Mouse (Mus musculus): ENCODE measurements at regions not wholly inside any gene's neighbourhood (a gene's known extent, or its start where the extent isn't known, plus 50 kb on each side); places are given as distances from the start of the nearest gene placed in this dataset. TPM values are rescaled to one million over a fixed set of nuclear protein-coding genes. Genes with fewer than 3 reads are reported as not detected.

- WGBS: 59% methylated on average over 2 of the region's 2 CpGs
- no peak for ATAC-seq (ENCODE audit: low FRiP score)
- H3K4me2 ChIP-seq: no peak overlapping the region
These were observed 1523.6 kb upstream of the Gm8797 start for GRCm38 (mm10) chr3:4226986-4227385.

GRCm38 (mm10) chr3:4271361-4271760 lies 1479.2 kb upstream of the Gm8797 start:
- Histone ChIP-seq H3K36me3 (no peaks in the 10 kb centered on the region), H3K27ac (replicated peaks) (no peak overlapping the region), H3K4me3 (replicated peaks) (no peak overlapping the region), H3K9me3 (replicated peaks) (no peaks in the 10 kb centered on the region), H3K27me3 (replicated peaks) (no peaks in the 10 kb centered on the region), H3K9ac (replicated peaks) (no peak overlapping the region), H3K4me1 (no peaks in the 10 kb centered on the region), H3K4me2 (no peak overlapping the region)
- ATAC-seq (ENCODE audit: low FRiP score): no peak
- 89% methylated on average over 1 of the region's 1 CpGs for WGBS

More at GRCm38 (mm10) chr3:4226986-4227385, 1523.6 kb upstream of the Gm8797 start:
- H3K4me1 ChIP-seq: no peaks in the 10 kb centered on the region
- no peak overlapping the region for H3K9ac ChIP-seq (replicated peaks)
- H3K27ac ChIP-seq (replicated peaks): no peak overlapping the region
- no peak overlapping the region for H3K4me3 ChIP-seq (replicated peaks)
- H3K36me3 ChIP-seq: no peaks in the 10 kb centered on the region
- H3K27me3 ChIP-seq (replicated peaks): no peaks in the 10 kb centered on the region
- no peaks in the 10 kb centered on the region for H3K9me3 ChIP-seq (replicated peaks)

GRCm38 (mm10) chr3:4274607-4275006 lies 1476.0 kb upstream of the Gm8797 start:
- ATAC-seq (ENCODE audit: low FRiP score): no peak
- Histone ChIP-seq H3K4me1 (peaks cover 2% of the 10 kb centered on the region; the same call in 1 of the 2 replicates), H3K36me3 (no peaks in the 10 kb centered on the region), H3K27me3 (replicated peaks) (no peaks in the 10 kb centered on the region), H3K27ac (replicated peaks) (no peak overlapping the region), H3K4me3 (replicated peaks) (no peak overlapping the region), H3K4me2 (no peak overlapping the region), H3K9me3 (replicated peaks) (no peaks in the 10 kb centered on the region), H3K9ac (replicated peaks) (no peak overlapping the region)
- WGBS: 33% methylated on average over 1 of the region's 1 CpGs

- H3K9me3 ChIP-seq (replicated peaks): no peaks in the 10 kb centered on the region
- ATAC-seq (ENCODE audit: low FRiP score): peak; percentile 79
- 13% methylated on average over 3 of the region's 3 CpGs for WGBS
These were observed 1472.6 kb upstream of the Gm8797 start for GRCm38 (mm10) chr3:4278042-4278441.

GRCm38 (mm10) chr3:4280366-4281020 lies 1470.1 kb upstream of the Gm8797 start:
- peaks cover 2% of the 10 kb centered on the region; the same call in 1 of the 2 replicates for H3K4me1 ChIP-seq
- no peak overlapping the region for H3K4me3 ChIP-seq (replicated peaks)
- no peak for ATAC-seq (ENCODE audit: low FRiP score)
- H3K9ac ChIP-seq (replicated peaks): no peak overlapping the region
- H3K36me3 ChIP-seq: no peaks in the 10 kb centered on the region
- no peak overlapping the region for H3K4me2 ChIP-seq
- WGBS: 14% methylated on average over 6 of the region's 6 CpGs
- no peak overlapping the region for H3K27ac ChIP-seq (replicated peaks)
- no peaks in the 10 kb centered on the region for H3K27me3 ChIP-seq (replicated peaks)
- H3K9me3 ChIP-seq (replicated peaks): no peaks in the 10 kb centered on the region

More at GRCm38 (mm10) chr3:4278042-4278441, 1472.6 kb upstream of the Gm8797 start:
- Histone ChIP-seq H3K36me3 (no peaks in the 10 kb centered on the region), H3K27me3 (replicated peaks) (no peaks in the 10 kb centered on the region), H3K9ac (replicated peaks) (no peak overlapping the region), H3K4me2 (no peak overlapping the region), H3K4me3 (replicated peaks) (no peak overlapping the region), H3K4me1 (peaks cover 2% of the 10 kb centered on the region; the same call in 1 of the 2 replicates), H3K27ac (replicated peaks) (no peak overlapping the region)

- Histone ChIP-seq H3K27me3 (replicated peaks) (no peaks in the 10 kb centered on the region), H3K4me3 (replicated peaks) (no peak overlapping the region), H3K27ac (replicated peaks) (no peak overlapping the region), H3K36me3 (no peaks in the 10 kb centered on the region), H3K9ac (replicated peaks) (no peak overlapping the region), H3K4me2 (no peak overlapping the region), H3K4me1 (peaks cover 2% of the 10 kb centered on the region; the same call in 1 of the 2 replicates), H3K9me3 (replicated peaks) (no peaks in the 10 kb centered on the region)
- WGBS: 10% methylated on average over 1 of the region's 1 CpGs
- ATAC-seq (ENCODE audit: low FRiP score): no peak
These were observed 1469.5 kb upstream of the Gm8797 start for GRCm38 (mm10) chr3:4281092-4281491.

GRCm38 (mm10) chr3:4287141-4287540 lies 1463.5 kb upstream of the Gm8797 start:
- WGBS: 93% methylated on average over 1 of the region's 1 CpGs
- ATAC-seq (ENCODE audit: low FRiP score): no peak

GRCm38 (mm10) chr3:4336441-4336840 lies 1414.2 kb upstream of the Gm8797 start:
- WGBS: 78% methylated on average over 4 of the region's 4 CpGs
- Histone ChIP-seq H3K9me3 (replicated peaks) (no peaks in the 10 kb centered on the region), H3K27me3 (replicated peaks) (no peaks in the 10 kb centered on the region), H3K4me2 (no peak overlapping the region), H3K4me3 (replicated peaks) (no peak overlapping the region), H3K9ac (replicated peaks) (no peak overlapping the region), H3K27ac (replicated peaks) (no peak overlapping the region), H3K36me3 (no peaks in the 10 kb centered on the region), H3K4me1 (no peaks in the 10 kb centered on the region)
- ATAC-seq (ENCODE audit: low FRiP score): no peak

More at GRCm38 (mm10) chr3:4287141-4287540, 1463.5 kb upstream of the Gm8797 start:
- H3K9me3 ChIP-seq (replicated peaks): no peaks in the 10 kb centered on the region
- no peaks in the 10 kb centered on the region for H3K4me1 ChIP-seq
- no peak overlapping the region for H3K27ac ChIP-seq (replicated peaks)
- no peak overlapping the region for H3K9ac ChIP-seq (replicated peaks)
- no peaks in the 10 kb centered on the region for H3K36me3 ChIP-seq
- no peak overlapping the region for H3K4me2 ChIP-seq
- H3K4me3 ChIP-seq (replicated peaks): no peak overlapping the region
- H3K27me3 ChIP-seq (replicated peaks): no peaks in the 10 kb centered on the region

- Histone ChIP-seq H3K9me3 (replicated peaks) (no peaks in the 10 kb centered on the region), H3K4me3 (replicated peaks) (no peak overlapping the region), H3K36me3 (no peaks in the 10 kb centered on the region), H3K9ac (replicated peaks) (no peak overlapping the region), H3K27ac (replicated peaks) (no peak overlapping the region), H3K27me3 (replicated peaks) (no peaks in the 10 kb centered on the region), H3K4me1 (no peaks in the 10 kb centered on the region), H3K4me2 (no peak overlapping the region)
- 100% methylated on average over 1 of the region's 1 CpGs for WGBS
- no peak for ATAC-seq (ENCODE audit: low FRiP score)
These were observed 1411.5 kb upstream of the Gm8797 start for GRCm38 (mm10) chr3:4339153-4339552.

Small RNA genes in the stretch of these regions (microRNA-seq; reads per million reads assigned to microRNA genes)
- not detected for gene Gm23976

All from neural tube, embryonic 15.5 days (tissue).